14 mouse cellular contexts compared by ENCODE assay signal in the genomic region with DNA sequence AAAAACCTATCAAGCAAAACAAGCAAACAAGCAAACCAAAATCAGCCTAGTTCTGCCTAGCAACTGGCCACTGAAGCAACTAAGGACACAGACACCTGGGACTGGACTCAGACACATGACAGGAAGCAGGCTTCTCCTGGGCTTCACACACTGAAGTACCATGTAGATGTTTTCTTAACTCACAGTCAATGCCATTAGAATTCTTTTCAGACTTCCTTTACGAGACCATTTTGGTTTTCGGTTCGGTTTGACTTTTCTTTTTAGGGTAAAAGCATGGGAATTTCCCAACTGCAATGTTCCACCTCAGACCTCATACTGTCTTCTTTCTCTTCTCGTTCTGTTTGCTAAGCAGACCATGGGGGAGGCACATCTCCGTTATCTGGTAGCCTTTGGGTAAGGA.
DNase-seq lines count a peak whose midpoint lies in the region; ATAC-seq and TF ChIP-seq lines count a peak whose summit lies in the region.
"Had no signal": no experiment of that assay in that cellular context is flagged by ENCODE, and none has a peak within 500 bp of the region (broad histone marks: within the 10 kb centered on the region; RNA-seq: fewer than 3 reads in every experiment).

No protein-coding gene starts in this region.

- DNase-seq in lung, embryonic 14.5 days = no peak
- no peak for DNase-seq in lung, postnatal 25 days (ENCODE audit: low spot score)
- peak; percentile 64 for DNase-seq in CD4-positive, CD25-positive, alpha-beta regulatory T cell, adult 2 months (ENCODE audit: low read depth, low spot score)
- DNase-seq in splenic B cell, adult 2 months (ENCODE audit: low read depth, low spot score) = peak; percentile 71
- no peak for DNase-seq in layer of hippocampus, adult 2 months (ENCODE audit: low spot score in 2 of 2)
- no peak for DNase-seq in thymus, postnatal 25 days
- DNase-seq: cerebellum, postnatal 25 days; heart, postnatal 10 days; thymus, postnatal 36 days had no signal

- H3K27me3 ChIP-seq in lung, embryonic 14.5 days (ENCODE audit: insufficient read depth, low read length) = no peaks in the 10 kb centered on the region
- no peaks in the 10 kb centered on the region for H3K27me3 ChIP-seq in splenic B cell, adult 2 months (ENCODE audit: control insufficient read depth, insufficient read depth, low read length, poor library complexity, severe bottlenecking)
- H3K27me3 ChIP-seq: embryonic facial prominence, embryonic 13.5 days had no signal

- TF ChIP-seq CTCF in lung, embryonic 14.5 days (IDR thresholded peaks at IDR 0.05; ENCODE audit: low read depth) = no peak
- no peak for TF ChIP-seq CTCF in layer of hippocampus, adult 2 months (conservative IDR thresholded peaks at IDR 0.05)

- 73% methylated on average over 5 of the region's 5 CpGs for WGBS in lung, embryonic 14.5 days

- no peak for ATAC-seq in lung, embryonic 14.5 days (ENCODE audit: insufficient read depth)
- ATAC-seq in inflammation-experienced regulatory T-cells, adult 6 months = peak; percentile 35
- ATAC-seq: forebrain, embryonic 14.5 days; hindbrain, postnatal 0 days had no signal

- H3K4me2 ChIP-seq in lung, embryonic 14.5 days = no peak overlapping the region
- H3K4me2 ChIP-seq: embryonic facial prominence, embryonic 13.5 days had no signal

- peaks cover 22% of the 10 kb centered on the region for H3K4me1 ChIP-seq in lung, embryonic 14.5 days (ENCODE audit: insufficient read depth)

- peak overlapping the region; percentile 71; the same call in 1 of the 2 replicates for H3K27ac ChIP-seq in lung, embryonic 14.5 days (ENCODE audit: low read depth)
- H3K27ac ChIP-seq in layer of hippocampus, adult 2 months = no peak overlapping the region
- H3K27ac ChIP-seq: embryonic facial prominence, embryonic 13.5 days; hindbrain, postnatal 0 days; kidney, postnatal 0 days had no signal

- no peaks in the 10 kb centered on the region for H3K36me3 ChIP-seq in lung, embryonic 14.5 days (ENCODE audit: insufficient read depth)
- no peaks in the 10 kb centered on the region for H3K36me3 ChIP-seq in splenic B cell, adult 2 months (ENCODE audit: control insufficient read depth, insufficient read depth, low read length, poor library complexity, severe bottlenecking)
- H3K36me3 ChIP-seq: embryonic facial prominence, embryonic 13.5 days had no signal

- no peak overlapping the region for H3K4me3 ChIP-seq in lung, embryonic 14.5 days (ENCODE audit: low read depth, low read length)
- no peak overlapping the region for H3K4me3 ChIP-seq in layer of hippocampus, adult 2 months
- H3K4me3 ChIP-seq: embryonic facial prominence, embryonic 13.5 days had no signal

- no peak overlapping the region for H3K9ac ChIP-seq in lung, embryonic 14.5 days
- H3K9ac ChIP-seq: embryonic facial prominence, embryonic 13.5 days had no signal

- no peaks in the 10 kb centered on the region for H3K9me3 ChIP-seq in lung, embryonic 14.5 days (ENCODE audit: low read depth, low read length)
- H3K9me3 ChIP-seq: embryonic facial prominence, embryonic 13.5 days had no signal

Comparison
In these comparisons a context has a peak if more than half of its experiments do, and no peak if none do; other contexts are left out.
1. DNase-seq: peak in CD4-positive, CD25-positive, alpha-beta regulatory T cell, adult 2 months (single experiment) and splenic B cell, adult 2 months (single experiment); none in lung, embryonic 14.5 days (single experiment), lung, postnatal 25 days (single experiment), layer of hippocampus, adult 2 months (0 of 2) and thymus, postnatal 25 days (single experiment).